Mouse (Mus musculus) heart, postnatal 25 days (tissue): Measurements from ENCODE around the gene Parm1. TPM values are rescaled to one million over a fixed set of nuclear protein-coding genes. Genes with fewer than 3 reads are reported as not detected.

Source experiments
- DNase-seq: peaks from one replicate; pipeline ENCODE4 v3.0.0; 2022; ENCODE audit warnings: low spot score
- intact Hi-C: fragments of 180-260 bp; cut with DNase I; formaldehyde crosslinking; loops from one replicate; pipeline ENCODE4 v1.15.1; 2025
- total RNA-seq, 2 experiments: library from RNA; stranded (reverse); gene quantifications; 2 replicates each; pipeline ENCODE4 v1.2.3; 2021

Gene Parm1
- total RNA-seq, 2 experiments from 2014 or later = 46.4 to 47.0 TPM

DNA sequence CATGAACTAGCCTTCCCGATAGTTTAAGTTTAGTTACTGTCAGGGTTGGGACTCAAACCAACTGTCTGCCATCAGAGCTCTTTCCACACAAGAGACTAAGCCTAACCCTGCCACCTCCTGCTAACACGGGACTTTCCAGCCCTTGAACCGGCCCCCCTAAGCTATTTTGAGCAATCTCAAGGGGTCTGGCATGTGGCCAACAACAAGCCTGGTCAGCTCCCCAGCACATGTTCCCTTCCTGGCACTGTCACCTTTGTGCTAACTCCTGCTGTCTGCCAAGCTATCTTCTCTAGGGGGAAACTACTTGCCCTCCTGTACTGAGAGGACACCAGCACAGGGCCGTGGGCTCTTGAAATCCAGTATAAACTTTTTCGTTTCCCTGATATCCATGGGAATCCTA lies 112.1 kb downstream of the Parm1 start:
- intact Hi-C loops = loop anchor here (5.0 kb wide), 2 partner anchors 52 to 112 kb away; partner anchors contain the start of gene Parm1
- peak; percentile 53 for DNase-seq

DNA sequence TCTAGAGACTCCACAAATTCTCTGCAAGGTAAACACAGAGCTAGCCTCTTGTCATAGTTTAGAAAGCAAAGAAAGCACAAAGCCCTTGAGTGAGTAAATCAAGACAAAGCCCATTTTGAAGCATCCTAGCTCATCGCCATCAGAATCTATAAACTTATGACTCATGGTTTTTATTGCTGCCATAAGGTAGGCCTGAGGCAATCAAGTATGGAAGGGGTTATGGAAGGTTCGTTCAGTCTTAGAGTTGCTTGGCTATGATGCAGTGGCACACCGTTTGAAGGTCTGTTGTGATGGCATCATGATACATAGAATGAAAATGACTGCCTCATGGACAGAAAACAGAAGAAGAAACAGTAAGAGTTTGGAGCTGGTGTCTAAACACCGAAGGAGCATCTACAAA lies 133.9 kb downstream of the Parm1 start:
- no peak for DNase-seq
- intact Hi-C loops = no loop called here

DNA sequence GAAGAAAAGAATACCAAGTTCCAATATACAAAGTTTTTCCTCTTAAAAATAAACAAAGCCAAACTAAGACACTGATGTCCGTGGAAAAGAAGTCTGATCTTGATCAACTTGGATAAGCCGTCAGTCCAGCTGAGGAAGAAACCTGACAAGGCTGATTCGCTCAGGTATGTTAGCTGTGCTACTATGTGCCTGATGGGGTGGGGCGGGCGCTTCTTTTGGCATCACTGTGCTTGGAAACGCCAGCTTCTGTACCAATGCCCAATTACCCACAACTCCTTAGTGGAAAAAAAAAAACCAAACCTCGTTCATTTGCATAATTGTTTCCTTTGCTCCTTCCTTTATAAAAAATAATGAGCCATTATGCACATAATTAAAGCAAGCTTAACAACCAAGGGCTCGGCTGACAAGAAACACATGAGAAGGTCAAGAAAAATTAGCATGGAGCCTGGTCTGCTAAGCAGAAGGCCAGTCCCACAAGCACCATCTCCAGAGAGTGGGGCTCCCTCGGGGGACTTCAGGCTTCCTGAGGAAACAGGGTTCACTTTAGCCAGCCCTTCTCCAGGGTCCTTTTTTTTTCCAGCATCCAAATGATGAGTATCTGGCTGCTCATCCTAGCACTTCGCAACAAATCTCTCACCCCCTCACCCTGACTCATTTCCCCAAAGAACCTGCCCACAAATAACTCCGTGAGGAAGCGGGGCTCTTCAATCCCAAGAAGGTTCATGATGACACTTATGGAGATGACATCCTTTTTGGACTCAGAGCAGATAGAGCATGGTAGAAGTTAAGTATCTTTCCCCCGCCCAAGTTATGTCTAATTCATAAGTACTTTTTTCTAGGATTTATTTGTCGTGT lies 135.9 kb downstream of the Parm1 start:
- no peak for DNase-seq
- intact Hi-C loops = no loop called here

DNA sequence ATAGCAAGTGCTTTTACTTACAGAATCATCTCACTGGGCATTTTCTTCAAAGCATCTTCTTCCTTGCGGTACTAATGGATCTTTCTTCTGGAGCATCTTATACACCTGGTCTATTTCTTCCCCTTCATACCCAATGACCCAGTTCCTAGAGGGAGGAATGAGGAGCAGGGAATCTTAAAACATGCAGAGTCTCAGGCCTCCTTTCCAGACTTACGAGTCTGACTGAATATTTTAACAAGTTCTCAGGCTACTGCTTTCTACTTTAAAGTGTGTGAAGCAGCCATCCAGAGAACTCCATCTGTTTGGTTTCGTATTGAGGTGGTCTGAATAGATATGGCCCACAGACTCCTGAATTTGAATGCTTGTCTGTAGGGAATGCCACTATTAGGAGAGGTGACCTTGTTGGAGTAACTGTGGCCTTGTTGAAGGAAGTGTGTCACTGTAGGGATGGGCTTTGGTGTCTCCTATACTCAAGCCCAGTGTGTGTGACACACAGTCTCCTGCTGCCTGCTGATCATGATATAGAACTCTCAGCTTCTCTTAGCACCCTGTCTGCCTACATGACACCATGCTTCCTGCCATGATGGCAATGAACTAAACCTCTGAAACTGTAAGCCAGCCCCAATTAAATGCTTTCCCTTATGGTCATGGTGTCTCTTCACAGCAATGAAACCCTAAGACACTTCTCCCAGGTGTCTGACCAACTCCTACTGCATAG lies 137.1 kb downstream of the Parm1 start:
- no peak for DNase-seq
- intact Hi-C loops = no loop called here

DNA sequence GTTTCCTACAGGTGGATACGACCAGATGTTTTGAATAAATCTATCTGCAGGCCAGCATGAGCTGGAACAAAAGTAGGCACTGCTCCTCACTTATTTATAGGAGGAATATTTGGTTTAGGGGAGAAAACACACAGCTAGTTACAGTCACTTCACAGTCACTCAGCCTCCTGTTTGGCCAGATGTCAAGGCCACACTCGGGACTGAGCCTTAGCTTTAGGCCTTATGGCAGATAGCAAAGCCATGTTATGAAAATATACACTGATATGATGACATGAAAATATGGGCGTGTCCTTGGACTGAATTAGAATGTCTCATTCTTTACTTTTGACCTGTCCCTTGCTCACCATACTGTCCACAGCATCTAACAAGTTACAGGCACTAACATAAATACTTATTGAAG lies 137.8 kb downstream of the Parm1 start:
- no peak for DNase-seq
- intact Hi-C loops = no loop called here

DNA sequence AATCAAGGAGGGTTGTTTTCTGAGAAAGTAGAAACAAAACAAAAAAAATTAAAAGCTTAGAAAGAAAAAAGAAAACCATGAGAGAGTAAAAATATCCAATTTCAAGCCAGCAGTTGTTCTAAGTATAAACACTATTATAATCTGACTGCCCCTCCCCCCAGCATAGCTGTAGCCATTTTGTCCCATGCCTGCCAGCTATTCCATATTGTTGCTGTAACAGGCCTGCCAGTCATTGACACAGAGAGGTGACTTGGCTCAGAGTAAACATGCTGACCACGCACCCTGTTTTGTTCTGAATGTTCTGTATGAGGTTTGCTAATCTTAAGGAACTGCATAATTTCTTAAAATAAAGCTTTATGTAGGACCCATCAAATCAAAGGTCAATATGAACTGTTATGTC lies 145.3 kb downstream of the Parm1 start:
- DNase-seq = no peak
- intact Hi-C loops = no loop called here

DNA sequence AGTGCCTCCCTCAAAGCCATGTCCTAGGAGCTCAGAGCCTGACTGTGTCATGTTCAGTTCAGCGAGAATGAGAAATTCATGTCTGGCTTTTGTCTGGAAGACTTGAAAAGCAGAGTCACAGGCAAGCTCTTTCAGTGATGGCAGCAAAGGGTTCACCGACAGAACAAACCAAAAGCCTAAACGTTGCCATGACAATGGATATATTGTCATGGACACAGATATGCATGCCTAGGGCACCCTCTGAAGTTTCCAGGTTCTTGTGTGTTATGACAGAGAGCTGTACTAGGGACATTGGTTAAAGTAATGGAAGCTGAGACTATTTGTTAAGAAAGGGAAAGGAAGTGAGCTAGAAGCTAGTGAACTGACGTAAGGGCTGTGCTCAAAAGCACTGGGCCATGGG lies 149.7 kb downstream of the Parm1 start:
- intact Hi-C loops = no loop called here
- DNase-seq = no peak

DNA sequence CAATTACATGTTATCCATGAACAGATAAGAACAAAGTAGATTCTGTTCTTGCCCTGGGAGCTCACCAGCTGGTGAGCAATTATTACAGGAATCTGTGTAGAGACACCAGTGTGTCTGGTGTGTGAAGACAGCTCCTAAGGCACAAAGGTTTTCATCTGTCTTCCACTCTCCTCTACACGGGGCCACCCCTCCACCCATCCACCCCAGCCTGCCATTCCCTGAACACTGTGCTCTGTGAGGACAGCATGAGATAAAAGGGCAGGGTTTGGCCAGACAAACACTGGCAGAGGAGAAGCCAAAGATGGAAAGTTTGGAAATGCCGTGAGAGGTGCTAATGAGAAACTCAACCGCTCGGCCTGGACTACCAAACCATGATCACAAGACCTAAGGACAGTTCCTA lies 151.8 kb downstream of the Parm1 start:
- DNase-seq = no peak
- intact Hi-C loops = no loop called here

Other genes starting within 250 kb of the Parm1 start
- 1 to 10 TPM; 1.6 to 2.1 TPM for gene Btc, start 114.6 kb upstream of the Parm1 start, total RNA-seq